Mouse (Mus musculus) testis, adult 2 months (tissue): ENCODE results near the gene Slc30a10.

Experiments
- CTCF ChIP-seq: fragments of 200-500 bp; IDR thresholded peaks from 2 replicates; pipeline ENCODE4 v1.5.1; 2012; ENCODE audit warnings: low read depth, mild to moderate bottlenecking, inconsistent platforms, low read length, moderate library complexity; ENCODE audit not compliant: control insufficient read depth, insufficient read depth, insufficient replicate concordance
- POLR2A ChIP-seq: fragments of 200-500 bp; IDR thresholded peaks from 2 replicates; pipeline ENCODE4 v1.6.1; 2012; ENCODE audit warnings: low read depth, mild to moderate bottlenecking, inconsistent platforms, low read length, moderate library complexity; ENCODE audit not compliant: control insufficient read depth

DNA sequence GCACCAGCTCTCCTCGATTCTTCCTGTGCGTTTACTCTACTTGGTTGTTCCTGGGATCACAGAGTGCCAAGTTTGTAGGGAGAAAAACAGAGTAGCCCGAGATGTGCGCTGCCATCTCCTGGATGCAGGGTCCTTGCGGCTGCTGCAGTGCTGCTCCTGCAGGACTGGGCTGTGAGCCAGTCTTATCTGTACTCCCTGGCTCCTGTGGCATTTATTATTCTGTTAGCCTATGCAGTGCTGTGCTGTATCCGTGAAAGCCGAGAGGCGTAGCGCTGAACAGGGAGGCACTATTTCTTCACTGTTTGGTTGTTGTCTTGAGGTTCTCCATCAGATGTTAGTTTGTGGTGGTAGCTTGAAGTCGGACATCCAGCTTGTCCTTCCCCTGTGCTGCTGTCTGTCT, 48.7 kb upstream of the Slc30a10 start:
- TF ChIP-seq CTCF (no peak), POLR2A (no peak)
